ENCODE assay signal across 8 mouse cellular contexts in the genomic region with DNA sequence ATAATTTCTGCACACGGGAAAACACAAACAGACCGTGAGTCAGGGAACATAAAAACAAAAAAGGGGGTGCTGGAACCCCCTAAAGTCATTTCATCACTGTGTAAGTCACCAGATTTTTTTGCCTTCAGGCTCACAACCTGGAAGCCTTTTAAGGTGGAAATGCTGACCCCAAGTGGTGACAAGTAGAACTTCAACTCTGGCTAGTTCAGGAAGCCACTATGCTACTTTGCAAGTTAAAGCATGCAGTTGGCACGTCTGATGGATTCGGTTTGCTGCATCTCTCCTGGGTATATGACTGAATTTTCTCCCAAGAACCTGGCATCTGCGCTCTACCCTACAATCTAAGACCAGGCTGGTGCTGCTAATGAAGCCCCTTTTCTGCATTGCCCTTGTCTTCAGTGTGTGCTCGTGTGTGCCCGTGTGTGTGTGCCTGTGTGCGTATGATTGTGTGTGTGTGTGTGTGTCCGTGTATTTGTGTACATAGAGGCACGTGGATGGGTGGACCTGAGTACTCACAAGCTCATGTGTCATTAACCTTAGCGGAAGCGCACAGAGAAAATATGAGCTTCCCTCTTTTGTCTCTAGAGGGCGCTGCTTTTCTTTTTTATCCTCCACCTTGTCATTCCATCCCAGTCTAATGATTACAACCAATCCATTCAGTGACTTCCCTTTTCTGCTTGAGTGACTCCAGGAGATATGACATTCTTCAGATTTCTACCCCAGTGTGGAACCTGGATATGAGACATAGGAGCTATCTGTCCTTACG. TPM values are rescaled to one million over a fixed set of nuclear protein-coding genes. Genes with fewer than 3 reads are reported as not detected.
DNase-seq lines count a peak whose midpoint lies in the region; ATAC-seq and TF ChIP-seq lines count a peak whose summit lies in the region.

No protein-coding gene starts in this region.

- peaks cover 29% of the 10 kb centered on the region for H3K27me3 ChIP-seq in liver, embryonic 13.5 days
- no peaks in the 10 kb centered on the region for H3K27me3 ChIP-seq in testis, adult 2 months (ENCODE audit: control insufficient read depth, insufficient read depth, low read length)

- ATAC-seq in liver, embryonic 13.5 days (ENCODE audit: low read depth) = no peak

- no peak for TF ChIP-seq POLR2A in testis, adult 2 months (IDR thresholded peaks at IDR 0.05; ENCODE audit: control insufficient read depth, low read depth, low read length)

- WGBS in liver, embryonic 13.5 days (ENCODE audit: insufficient replicate concordance) = 12% methylated on average over 14 of the region's 14 CpGs

- peak overlapping the region; percentile 59 for H3K4me2 ChIP-seq in liver, embryonic 13.5 days

- no peak overlapping the region for H3K27ac ChIP-seq in ES-E14 (ENCODE audit: insufficient read depth, low read depth, low read length, poor library complexity, severe bottlenecking)
- H3K27ac ChIP-seq in liver, embryonic 13.5 days = no peak overlapping the region
- no peak overlapping the region for H3K27ac ChIP-seq in testis, adult 2 months (ENCODE audit: control insufficient read depth, insufficient read depth, low read depth, low read length)

- peak overlapping the region in 1 of 2 experiments; percentile 14; a peak in 2 of 4 replicates for H3K4me3 ChIP-seq in ES-E14 (ENCODE audit: insufficient read depth in 1 of 2, low read depth in 1 of 2, low read length in 2 of 2, poor library complexity in 1 of 2, severe bottlenecking in 1 of 2)
- peak overlapping the region; percentile 24 for H3K4me3 ChIP-seq in liver, embryonic 13.5 days (replicated peaks)
- no peak overlapping the region for H3K4me3 ChIP-seq in testis, adult 2 months (ENCODE audit: control insufficient read depth, low read depth, low read length)

- intact Hi-C loops in gastrocnemius, postnatal 14 days (cut with DNase I; ENCODE audit: low total_unique reads) = loop anchor here (5.0 to 10.0 kb wide), 2 partner anchors 54 to 251 kb away; no protein-coding TSS in a partner anchor

- TF ChIP-seq CTCF in testis, adult 2 months (IDR thresholded peaks at IDR 0.05; ENCODE audit: control insufficient read depth, insufficient read depth, insufficient replicate concordance, low read depth, low read length) = peak; percentile 53; the same call in 1 of the 2 replicates

- H3K36me3 ChIP-seq in ES-E14 (ENCODE audit: control insufficient read depth, insufficient read depth, low read length, poor library complexity, severe bottlenecking) = no peaks in the 10 kb centered on the region
- no peaks in the 10 kb centered on the region for H3K36me3 ChIP-seq in liver, embryonic 13.5 days
- no peaks in the 10 kb centered on the region for H3K36me3 ChIP-seq in testis, adult 2 months (ENCODE audit: control insufficient read depth, insufficient read depth, low read length)

- DNase-seq in 3134 (ENCODE audit: extremely low read depth, insufficient read length, low spot score) (peak; percentile 30), ES-E14 (ENCODE audit: low read depth, low spot score) (peak; percentile 71)
- DNase-seq in cerebellum, postnatal 10 days = peak; percentile 78 to 80
- peak; percentile 31 for DNase-seq in gastrocnemius, postnatal 14 days
- DNase-seq in kidney, adult 11 months = peak; percentile 32
- DNase-seq in liver, embryonic 13.5 days = peak; percentile 20
- peak; percentile 46 to 69 for DNase-seq in natural killer cell, adult 2 months (ENCODE audit: low spot score in 2 of 2)

- H3K9ac ChIP-seq in ES-E14 (ENCODE audit: insufficient read depth, low read depth, low read length, poor library complexity, severe bottlenecking) = peak overlapping the region; percentile 56
- 0 out of 2 replicates have a peak overlapping the region, but pooled peaks have one; percentile 5 for H3K9ac ChIP-seq in liver, embryonic 13.5 days

- no peaks in the 10 kb centered on the region for H3K9me3 ChIP-seq in ES-E14 (ENCODE audit: control insufficient read depth, insufficient read depth, low read depth, low read length)
- H3K9me3 ChIP-seq in liver, embryonic 13.5 days (replicated peaks) = no peaks in the 10 kb centered on the region

- H3K4me1 ChIP-seq in ES-E14 (ENCODE audit: control insufficient read depth in 2 of 2, insufficient read depth in 2 of 2, low read length in 2 of 2, poor library complexity in 1 of 2) = peaks cover 5 to 15% of the 10 kb centered on the region in 2 experiments; a peak in 3 of 4 replicates
- peaks cover 6% of the 10 kb centered on the region for H3K4me1 ChIP-seq in liver, embryonic 13.5 days (replicated peaks)
- H3K4me1 ChIP-seq in testis, adult 2 months (ENCODE audit: control insufficient read depth, insufficient read depth, low read length) = no peaks in the 10 kb centered on the region

- in situ Hi-C loops in ES-E14 (cut with MboI; ENCODE audit: low sequenced_read_pairs in 2 of 2, unreplicated experiment in 2 of 2) = no loop called here

TF ChIP-seq in ES-E14, 5 proteins besides CTCF, POLR2A, EP300 and RAD21:
- TF ChIP-seq ZNF384 (IDR thresholded peaks at IDR 0.05; ENCODE audit: low read depth, low read length) (0 out of 2 replicates have a peak, but pooled peaks have one; percentile 48), MAFK (IDR thresholded peaks at IDR 0.05; ENCODE audit: insufficient read depth, low read depth, low read length) (no peak)

RNA-seq across cellular contexts. Expression of gene Dntt, which starts 12.9 kb away (rescaled TPM):
- total RNA-seq in ES-E14 (2012; rRNA removed) = not detected in 2 replicates
- total RNA-seq in gastrocnemius, postnatal 14 days (2021) = not detected
- polyA plus RNA-seq in liver, embryonic 13.5 days (2015; fragmentation: Nextera tagmentation; extraction: Ambion mirVana) = 0.06 and 0.07 TPM in 2 replicates
- 0.19 and 0.25 TPM in 2 replicates for polyA plus RNA-seq in testis, adult 2 months (2012; rRNA removed)

RNA-seq across cellular contexts. Expression of gene Blnk, which starts 21.8 kb away (rescaled TPM):
- total RNA-seq in ES-E14 (2012; rRNA removed) = 0.90 and 1.7 TPM in 2 replicates
- total RNA-seq in gastrocnemius, postnatal 14 days (2021) = under 1 TPM; 0.55 to 0.82 TPM
- polyA plus RNA-seq in liver, embryonic 13.5 days (2015; fragmentation: Nextera tagmentation; extraction: Ambion mirVana) = 0.48 and 0.65 TPM in 2 replicates
- polyA plus RNA-seq in testis, adult 2 months (2012; rRNA removed) = 1.3 and 2.2 TPM in 2 replicates

Comparison
In these comparisons a context has a peak if more than half of its experiments do, and no peak if none do; other contexts are left out.
1. DNase-seq: peak in every context shown above with its lines; median percentile 79 in cerebellum, postnatal 10 days; 71 in ES-E14; 58 in natural killer cell, adult 2 months; 32 in kidney, adult 11 months; 31 in gastrocnemius, postnatal 14 days; 30 in 3134; 20 in liver, embryonic 13.5 days.